Mouse (Mus musculus): ENCODE measurements around the gene Kpna7. TPM values are rescaled to one million over a fixed set of nuclear protein-coding genes. Genes with fewer than 3 reads are reported as not detected.
"Not testable (repeated sequence)": the region's sequence is repeated elsewhere in the genome, so short reads cannot be mapped to it uniquely, and the experiment has no call there.

The Kpna7 gene
- polyA plus RNA-seq (2014; fragmentation: Nextera tagmentation; extraction: Ambion mirVana) = not detected in 2 replicates

DNA sequence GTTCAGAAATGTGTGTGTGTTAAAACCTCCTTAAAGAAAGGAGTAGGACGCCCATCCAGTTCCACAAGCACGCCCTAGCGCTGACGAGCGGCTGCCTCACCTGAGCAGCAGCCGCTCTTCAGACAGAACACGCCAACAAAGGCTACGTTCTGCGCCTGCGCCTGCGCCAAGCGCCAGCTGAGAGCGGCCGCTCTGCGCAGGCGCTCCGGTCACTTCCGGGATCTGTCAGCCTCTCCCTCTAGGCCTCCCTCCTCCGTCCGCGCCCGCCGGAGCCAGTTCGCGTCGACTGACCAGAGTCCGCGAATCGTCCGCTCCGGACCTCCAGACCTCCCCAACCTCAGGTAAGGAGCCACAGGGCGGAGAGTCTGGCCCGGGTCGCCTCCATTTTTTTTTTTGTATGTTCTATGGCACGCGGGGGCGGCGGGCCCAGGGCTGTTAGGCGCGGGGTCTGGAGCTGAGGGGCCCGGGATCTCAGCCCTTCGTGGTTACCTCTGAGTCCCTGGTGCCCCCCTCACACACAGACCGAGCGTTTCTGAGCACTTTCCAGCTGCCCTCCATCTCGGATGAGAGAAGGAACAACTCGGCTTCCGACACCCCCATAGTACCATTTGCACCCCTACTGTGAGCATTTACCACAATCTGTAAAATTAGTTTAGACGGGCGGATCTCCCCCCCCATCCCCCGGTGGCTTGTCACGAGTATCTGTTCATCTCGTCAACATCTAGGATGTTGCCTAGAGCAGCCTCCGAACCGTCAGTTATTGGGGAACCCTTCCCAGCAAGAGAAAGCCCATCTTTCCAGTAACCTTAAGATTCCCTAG lies at the start of gene Kpna7, which contains the start of gene Arpc1a:
Gene Kpna7, minus strand, starts transcription at position 399 of the 820 bp plus-strand sequence.
Gene Arpc1a, plus strand, starts transcription at position 199 of the 820 bp plus-strand sequence.
- no peaks in the 10 kb centered on the region for H3K9me3 ChIP-seq (ENCODE audit: control insufficient read depth, low read length)
- 0 out of 2 replicates have a peak, but pooled peaks cover 6% of the 10 kb centered on the region for H3K36me3 ChIP-seq (ENCODE audit: control insufficient read depth, insufficient read depth, low read length)
- peaks cover 10% of the 10 kb centered on the region for H3K4me1 ChIP-seq (ENCODE audit: control insufficient read depth, insufficient read depth, low read length)
- H3K4me3 ChIP-seq (replicated peaks; ENCODE audit: low read depth, low read length) = peak within 1 kb of the TSS; percentile 86
- 1% methylated on average over 54 of the region's 54 CpGs for WGBS
- peak; percentile 96 for ATAC-seq (ENCODE audit: low FRiP score, low TSS enrichment)
- peak within 1 kb of the TSS; percentile 94 for H3K4me2 ChIP-seq (ENCODE audit: low read length)
- DNase-seq = peak; percentile 99
- H3K27me3 ChIP-seq (ENCODE audit: control insufficient read depth, insufficient read depth, low read length) = no peaks in the 10 kb centered on the region
- peak within 1 kb of the TSS; percentile 92 for H3K9ac ChIP-seq (replicated peaks; ENCODE audit: low read length)
- peak within 1 kb of the TSS; percentile 91 for H3K27ac ChIP-seq (replicated peaks; ENCODE audit: low read depth, low read length)

DNA sequence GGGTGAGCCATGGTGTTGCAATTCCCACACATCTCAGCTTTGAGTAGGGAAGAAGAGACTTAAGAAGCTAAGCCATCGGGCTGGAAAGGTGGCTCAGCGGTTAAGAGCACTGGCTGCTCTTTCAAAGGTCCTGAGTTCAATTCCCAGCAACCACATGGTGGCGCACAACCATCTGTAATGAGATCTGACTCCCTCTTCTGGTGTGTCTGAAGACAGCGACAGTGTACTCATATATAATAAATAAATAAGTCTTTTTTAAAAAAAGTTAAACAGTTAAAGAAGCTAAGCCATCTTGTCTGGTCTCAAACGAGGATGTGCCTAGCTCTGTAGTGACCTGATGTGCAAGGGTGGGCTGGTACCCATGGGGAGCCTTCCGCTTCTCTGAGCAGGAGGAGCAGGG lies 49.4 kb upstream of the Kpna7 start:
- not testable (repeated sequence) for DNase-seq; H3K4me2 ChIP-seq (ENCODE audit: low read length); H3K4me3 ChIP-seq (replicated peaks; ENCODE audit: low read depth, low read length); H3K27me3 ChIP-seq (ENCODE audit: control insufficient read depth, insufficient read depth, low read length); H3K9ac ChIP-seq (replicated peaks; ENCODE audit: low read length); H3K4me1 ChIP-seq (ENCODE audit: control insufficient read depth, insufficient read depth, low read length); ATAC-seq (ENCODE audit: low FRiP score, low TSS enrichment); H3K27ac ChIP-seq (replicated peaks; ENCODE audit: low read depth, low read length); H3K9me3 ChIP-seq (ENCODE audit: control insufficient read depth, low read length)
- peaks cover 84% of the 10 kb centered on the region for H3K36me3 ChIP-seq (ENCODE audit: control insufficient read depth, insufficient read depth, low read length)
- WGBS = 87% methylated on average over 6 of the region's 6 CpGs

DNA sequence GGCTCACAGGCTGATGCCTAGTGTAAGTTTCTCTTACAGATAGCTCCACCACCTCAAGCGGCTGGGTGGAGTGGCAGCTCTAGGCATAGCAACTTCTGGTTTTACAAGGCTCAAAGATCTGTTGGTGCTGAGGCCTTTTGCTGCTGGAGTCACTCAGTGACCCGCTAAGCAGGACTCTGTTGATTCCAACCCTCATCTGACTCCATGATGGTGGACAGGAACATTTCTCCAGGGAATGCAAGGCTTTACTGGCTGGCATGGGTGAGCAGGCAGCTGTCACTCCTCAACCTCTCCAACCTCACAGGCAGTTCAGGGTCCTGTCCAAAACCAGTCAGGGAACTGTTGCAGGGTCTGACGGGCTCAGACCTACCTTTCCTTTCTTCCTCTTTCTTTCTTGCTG lies 47.2 kb upstream of the Kpna7 start:
- WGBS = 93% methylated on average over 3 of the region's 3 CpGs
- Histone ChIP-seq H3K9ac (replicated peaks; ENCODE audit: low read length) (no peak overlapping the region), H3K27me3 (ENCODE audit: control insufficient read depth, insufficient read depth, low read length) (no peaks in the 10 kb centered on the region), H3K9me3 (ENCODE audit: control insufficient read depth, low read length) (no peaks in the 10 kb centered on the region), H3K4me2 (ENCODE audit: low read length) (no peak overlapping the region), H3K4me1 (ENCODE audit: control insufficient read depth, insufficient read depth, low read length) (no peaks in the 10 kb centered on the region), H3K4me3 (replicated peaks; ENCODE audit: low read depth, low read length) (no peak overlapping the region), H3K36me3 (ENCODE audit: control insufficient read depth, insufficient read depth, low read length) (peaks cover 92% of the 10 kb centered on the region), H3K27ac (replicated peaks; ENCODE audit: low read depth, low read length) (no peak overlapping the region)
- DNase-seq (no peak), ATAC-seq (ENCODE audit: low FRiP score, low TSS enrichment) (no peak)

DNA sequence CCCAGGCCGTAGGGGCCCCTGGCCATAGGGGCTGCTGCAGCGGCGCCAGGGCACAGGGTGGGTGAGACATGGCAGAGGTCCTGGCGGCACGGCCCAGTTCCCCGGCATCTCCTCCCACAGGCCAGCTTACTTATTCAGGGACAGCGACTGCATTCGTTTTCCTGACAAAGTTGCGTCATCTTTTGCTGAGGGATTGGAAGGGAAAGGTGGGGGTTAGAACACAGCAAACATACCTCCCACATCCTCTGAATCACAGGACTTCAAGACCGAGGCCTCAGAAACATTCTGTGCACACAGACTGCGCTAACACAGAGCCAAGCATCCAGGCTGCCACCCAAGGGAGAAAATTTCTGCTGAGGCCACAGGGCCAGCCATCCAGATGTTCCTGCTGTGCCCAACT lies 46.4 kb upstream of the Kpna7 start:
- Histone ChIP-seq H3K27ac (replicated peaks; ENCODE audit: low read depth, low read length) (no peak overlapping the region), H3K4me3 (replicated peaks; ENCODE audit: low read depth, low read length) (no peak overlapping the region), H3K27me3 (ENCODE audit: control insufficient read depth, insufficient read depth, low read length) (no peaks in the 10 kb centered on the region), H3K9me3 (ENCODE audit: control insufficient read depth, low read length) (no peaks in the 10 kb centered on the region), H3K9ac (replicated peaks; ENCODE audit: low read length) (no peak overlapping the region), H3K4me2 (ENCODE audit: low read length) (no peak overlapping the region), H3K4me1 (ENCODE audit: control insufficient read depth, insufficient read depth, low read length) (no peaks in the 10 kb centered on the region), H3K36me3 (ENCODE audit: control insufficient read depth, insufficient read depth, low read length) (peaks cover 91% of the 10 kb centered on the region)
- 94% methylated on average over 11 of the region's 11 CpGs for WGBS
- ATAC-seq (ENCODE audit: low FRiP score, low TSS enrichment) (no peak), DNase-seq (no peak)

DNA sequence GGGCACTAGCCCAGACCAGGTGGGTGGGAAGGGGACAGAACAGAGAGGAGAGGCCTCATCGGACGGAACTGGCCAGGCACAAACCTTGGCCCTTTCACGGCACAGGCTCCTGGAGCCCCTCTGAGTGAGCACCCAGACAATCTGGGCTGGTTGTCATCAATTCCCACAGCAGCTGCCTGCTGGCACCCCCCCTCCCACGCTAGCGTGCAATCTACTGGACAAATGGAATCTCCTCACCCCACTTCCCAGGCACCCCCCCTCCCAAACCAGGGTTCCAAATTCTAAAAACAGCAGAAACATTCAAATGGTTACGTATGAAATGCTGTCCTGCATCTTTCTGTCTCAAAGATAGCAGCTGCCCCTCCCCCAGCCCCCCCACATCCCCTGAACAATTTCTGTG lies 45.9 kb upstream of the Kpna7 start:
- 97% methylated on average over 6 of the region's 6 CpGs for WGBS
- not testable (repeated sequence) for ATAC-seq (ENCODE audit: low FRiP score, low TSS enrichment); H3K4me3 ChIP-seq (replicated peaks; ENCODE audit: low read depth, low read length); DNase-seq; H3K27me3 ChIP-seq (ENCODE audit: control insufficient read depth, insufficient read depth, low read length); H3K4me2 ChIP-seq (ENCODE audit: low read length); H3K9ac ChIP-seq (replicated peaks; ENCODE audit: low read length); H3K9me3 ChIP-seq (ENCODE audit: control insufficient read depth, low read length); H3K4me1 ChIP-seq (ENCODE audit: control insufficient read depth, insufficient read depth, low read length); H3K27ac ChIP-seq (replicated peaks; ENCODE audit: low read depth, low read length)
- peaks cover 90% of the 10 kb centered on the region for H3K36me3 ChIP-seq (ENCODE audit: control insufficient read depth, insufficient read depth, low read length)

DNA sequence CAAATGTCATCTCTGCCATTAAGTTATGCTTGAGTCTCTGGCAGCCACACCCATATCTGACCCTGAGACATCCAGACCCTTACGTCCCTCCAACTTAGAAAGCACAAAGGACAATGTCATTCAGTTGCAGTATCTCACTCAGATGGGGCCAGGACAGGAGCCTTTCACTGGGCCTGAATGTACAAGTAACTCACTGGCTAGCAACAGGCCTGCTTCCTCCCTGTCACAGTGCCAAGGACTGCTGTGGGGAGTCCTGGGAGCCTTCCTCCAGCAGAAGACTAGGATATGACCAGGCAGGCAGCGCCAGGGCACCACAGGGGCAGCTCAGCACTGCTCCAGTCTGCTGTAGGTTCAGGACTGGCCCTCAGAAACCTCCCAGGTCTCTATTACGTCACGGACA lies 45.3 kb upstream of the Kpna7 start:
- no peak overlapping the region for H3K4me2 ChIP-seq (ENCODE audit: low read length)
- DNase-seq (no peak), ATAC-seq (ENCODE audit: low FRiP score, low TSS enrichment) (no peak)
- H3K9ac ChIP-seq (replicated peaks; ENCODE audit: low read length) = no peak overlapping the region
- WGBS = 97% methylated on average over 4 of the region's 4 CpGs
- no peaks in the 10 kb centered on the region for H3K27me3 ChIP-seq (ENCODE audit: control insufficient read depth, insufficient read depth, low read length)
- H3K36me3 ChIP-seq (ENCODE audit: control insufficient read depth, insufficient read depth, low read length) = peaks cover 89% of the 10 kb centered on the region
- no peaks in the 10 kb centered on the region for H3K4me1 ChIP-seq (ENCODE audit: control insufficient read depth, insufficient read depth, low read length)
- H3K27ac ChIP-seq (replicated peaks; ENCODE audit: low read depth, low read length) = no peak overlapping the region
- H3K9me3 ChIP-seq (ENCODE audit: control insufficient read depth, low read length) = no peaks in the 10 kb centered on the region
- H3K4me3 ChIP-seq (replicated peaks; ENCODE audit: low read depth, low read length) = no peak overlapping the region

DNA sequence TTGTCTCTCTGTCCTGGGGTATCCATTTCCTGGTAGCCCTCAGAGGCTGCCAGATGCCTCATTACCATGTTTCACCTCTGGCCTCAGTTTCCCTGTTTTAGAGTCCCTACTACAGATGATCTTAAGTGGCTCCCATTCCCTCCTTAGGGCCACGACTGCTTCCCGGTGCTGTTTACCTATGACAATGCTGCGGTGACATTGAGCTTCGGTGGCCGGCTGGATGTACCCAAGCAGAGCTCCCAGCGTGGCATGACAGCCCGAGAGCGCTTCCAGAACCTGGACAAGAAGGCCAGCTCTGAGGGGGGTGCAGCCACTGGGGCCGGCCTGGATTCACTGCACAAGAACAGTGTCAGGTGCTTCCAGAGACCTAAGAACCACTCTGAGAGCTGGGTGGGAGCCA lies 42.8 kb upstream of the Kpna7 start:
- no peak for ATAC-seq (ENCODE audit: low FRiP score, low TSS enrichment)
- Histone ChIP-seq H3K27me3 (ENCODE audit: control insufficient read depth, insufficient read depth, low read length) (no peaks in the 10 kb centered on the region), H3K36me3 (ENCODE audit: control insufficient read depth, insufficient read depth, low read length) (peaks cover 64% of the 10 kb centered on the region), H3K9me3 (ENCODE audit: control insufficient read depth, low read length) (no peaks in the 10 kb centered on the region), H3K27ac (replicated peaks; ENCODE audit: low read depth, low read length) (no peak overlapping the region), H3K4me1 (ENCODE audit: control insufficient read depth, insufficient read depth, low read length) (no peaks in the 10 kb centered on the region), H3K9ac (replicated peaks; ENCODE audit: low read length) (no peak overlapping the region), H3K4me3 (replicated peaks; ENCODE audit: low read depth, low read length) (no peak overlapping the region), H3K4me2 (ENCODE audit: low read length) (no peak overlapping the region)
- no peak for DNase-seq
- 95% methylated on average over 9 of the region's 9 CpGs for WGBS

DNA sequence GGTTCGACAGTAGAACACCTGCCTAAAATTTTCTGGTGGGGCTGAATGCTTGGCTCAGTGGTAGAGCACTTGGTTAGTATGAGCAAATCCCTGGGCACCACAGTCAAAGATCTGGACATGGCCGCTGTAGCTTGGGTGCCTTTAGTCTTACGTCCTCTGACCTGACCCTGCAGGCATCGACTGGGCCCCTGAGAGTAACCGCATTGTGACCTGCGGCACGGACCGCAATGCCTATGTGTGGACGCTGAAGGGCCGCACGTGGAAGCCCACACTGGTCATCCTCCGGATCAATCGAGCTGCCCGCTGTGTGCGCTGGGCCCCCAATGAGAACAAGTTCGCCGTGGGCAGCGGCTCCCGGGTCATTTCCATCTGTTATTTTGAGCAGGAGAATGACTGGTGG lies 39.6 kb upstream of the Kpna7 start:
- peaks cover 36% of the 10 kb centered on the region for H3K36me3 ChIP-seq (ENCODE audit: control insufficient read depth, insufficient read depth, low read length)
- H3K9ac ChIP-seq (replicated peaks; ENCODE audit: low read length) = no peak overlapping the region
- 97% methylated on average over 19 of the region's 19 CpGs for WGBS
- H3K4me1 ChIP-seq (ENCODE audit: control insufficient read depth, insufficient read depth, low read length) = no peaks in the 10 kb centered on the region
- DNase-seq = no peak
- ATAC-seq (ENCODE audit: low FRiP score, low TSS enrichment) = no peak
- no peak overlapping the region for H3K4me3 ChIP-seq (replicated peaks; ENCODE audit: low read depth, low read length)
- H3K27ac ChIP-seq (replicated peaks; ENCODE audit: low read depth, low read length) = no peak overlapping the region
- no peaks in the 10 kb centered on the region for H3K27me3 ChIP-seq (ENCODE audit: control insufficient read depth, insufficient read depth, low read length)
- no peaks in the 10 kb centered on the region for H3K9me3 ChIP-seq (ENCODE audit: control insufficient read depth, low read length)
- H3K4me2 ChIP-seq (ENCODE audit: low read length) = no peak overlapping the region

DNA sequence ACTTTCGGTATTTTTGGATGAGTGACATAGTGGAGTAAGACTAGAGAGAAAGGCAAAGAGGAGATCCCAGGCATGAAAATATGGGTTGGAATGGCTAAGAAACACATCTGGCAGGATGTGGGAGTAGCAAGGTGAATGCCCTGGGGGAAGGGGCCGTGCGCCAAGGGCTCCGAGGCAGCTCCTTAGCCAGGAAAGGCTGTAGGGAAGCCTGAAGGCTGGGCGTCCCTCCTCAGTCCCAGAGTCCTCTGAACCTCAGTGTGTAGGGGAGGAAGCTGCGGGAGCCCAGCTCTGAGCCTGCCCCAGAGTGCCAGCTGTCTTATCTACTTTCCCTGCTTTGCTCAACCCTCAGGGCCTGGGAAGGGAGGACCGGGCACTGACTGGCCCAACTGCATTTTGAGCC lies 37.1 kb upstream of the Kpna7 start:
- no peak for DNase-seq
- Histone ChIP-seq H3K27me3 (ENCODE audit: control insufficient read depth, insufficient read depth, low read length) (no peaks in the 10 kb centered on the region), H3K27ac (replicated peaks; ENCODE audit: low read depth, low read length) (no peak overlapping the region), H3K4me1 (ENCODE audit: control insufficient read depth, insufficient read depth, low read length) (no peaks in the 10 kb centered on the region), H3K4me3 (replicated peaks; ENCODE audit: low read depth, low read length) (no peak overlapping the region), H3K36me3 (ENCODE audit: control insufficient read depth, insufficient read depth, low read length) (peaks cover 15% of the 10 kb centered on the region), H3K9me3 (ENCODE audit: control insufficient read depth, low read length) (no peaks in the 10 kb centered on the region), H3K9ac (replicated peaks; ENCODE audit: low read length) (no peak overlapping the region), H3K4me2 (ENCODE audit: low read length) (no peak overlapping the region)
- ATAC-seq (ENCODE audit: low FRiP score, low TSS enrichment) = no peak
- WGBS = 81% methylated on average over 7 of the region's 7 CpGs
